Mouse (Mus musculus) bone marrow macrophage, adult 2 months (primary cell): ENCODE data around the gene Gm4869.

Experiments used
- CTCF ChIP-seq: IDR thresholded peaks from 2 replicates; pipeline ENCODE4 v1.5.1; 2012; ENCODE audit warnings: low read depth, mild to moderate bottlenecking, low read length, moderate library complexity
- POLR2A ChIP-seq: IDR thresholded peaks from 2 replicates; pipeline ENCODE4 v1.6.1; 2012; ENCODE audit warnings: mild to moderate bottlenecking, low read depth, low read length, borderline replicate concordance

- TF ChIP-seq CTCF (no peak), POLR2A (no peak)
Observed at GRCm38 (mm10) chr5:140481458-140481857, 36.0 kb downstream of the Gm4869 start.
